Mouse (Mus musculus) gastrocnemius, adult 18-20 months (tissue): ENCODE results near the gene Cmtm7. TPM values are rescaled to one million over a fixed set of nuclear protein-coding genes. Genes with fewer than 3 reads are reported as not detected.
"Not testable (repeated sequence)": the region's sequence is repeated elsewhere in the genome, so short reads cannot be mapped to it uniquely, and the experiment has no call there.

Experiments
- DNase-seq: peaks from one replicate; pipeline ENCODE4 v3.0.0; 2021; ENCODE audit warnings: low spot score
- total RNA-seq, 2 experiments: library from RNA; stranded (reverse); gene quantifications; 2 replicates each; pipeline ENCODE4 v1.2.3; 2021

Cmtm7 gene
- total RNA-seq, 2 experiments from 2014 or later, result 3.7 to 7.0 TPM

GRCm38 (mm10) chr9:114728432-114728831 is 53.2 kb downstream of the Cmtm7 start:
- not testable (repeated sequence) for DNase-seq

GRCm38 (mm10) chr9:114727315-114727714 is 54.3 kb downstream of the Cmtm7 start:
- DNase-seq, result peak; percentile 62

GRCm38 (mm10) chr9:114716677-114717331 is 64.9 kb downstream of the Cmtm7 start:
- DNase-seq, result no peak

- no peak for DNase-seq
Observed at GRCm38 (mm10) chr9:114713481-114713880, 68.2 kb downstream of the Cmtm7 start.

GRCm38 (mm10) chr9:114710345-114710744 is 71.3 kb downstream of the Cmtm7 start:
- DNase-seq, result no peak

GRCm38 (mm10) chr9:114707805-114708204 is 73.9 kb downstream of the Cmtm7 start:
- no peak for DNase-seq

Other genes with a start within 250 kb of the Cmtm7 start
- not detected for gene Trim71, start 217.5 kb downstream of the Cmtm7 start, total RNA-seq
- 10 to 100 TPM; 15.2 to 15.4 TPM for gene Cnot10, start 141.7 kb downstream of the Cmtm7 start, total RNA-seq
- 10 to 100 TPM; 32.0 to 32.7 TPM for gene Dync1li1, start 93.1 kb downstream of the Cmtm7 start, total RNA-seq
- 1 to 10 TPM; 5.8 to 7.4 TPM for gene Cmtm6, start 50.7 kb downstream of the Cmtm7 start, total RNA-seq
- 1 to 10 TPM; 2.0 to 2.3 TPM for gene Cmtm8, start 62.3 kb upstream of the Cmtm7 start, total RNA-seq
- gene Gpd1l, start 152.1 kb upstream of the Cmtm7 start, total RNA-seq, result 10 to 100 TPM; 19.0 to 19.2 TPM
- gene Osbpl10, start 196.7 kb upstream of the Cmtm7 start, total RNA-seq, result 1 to 10 TPM; 3.1 to 4.1 TPM
- 10 to 100 TPM; 16.1 to 23.6 TPM for gene Rps27rt, start 200.9 kb upstream of the Cmtm7 start, total RNA-seq